Mouse (Mus musculus) embryonic facial prominence, embryonic 12.5 days (tissue): ENCODE data around the gene Lamc3. TPM values are rescaled to one million over a fixed set of nuclear protein-coding genes. Genes with fewer than 3 reads are reported as not detected.
A peak's percentile ranks its signal among the peaks of the same experiment; 100 is the strongest.

ENCODE experiments used
- ATAC-seq: fragments of 200-750 bp; cut with Nextera tagmentation; 2 replicates; pipeline ENCODE4 v1.8.0; 2017; ENCODE audit not compliant: insufficient number of reproducible peaks, insufficient read depth, low FRiP score, low TSS enrichment
- H3K27ac ChIP-seq: fragments of 300-500 bp; sonication (generic); 2 replicates; pipeline ENCODE4 v1.5.1; 2016; ENCODE audit warnings: mild to moderate bottlenecking
- H3K27me3 ChIP-seq: fragments of 300-500 bp; sonication (generic); 2 replicates; pipeline ENCODE4 v1.6.1; 2016; ENCODE audit warnings: mild to moderate bottlenecking, moderate library complexity
- H3K36me3 ChIP-seq: fragments of 300-500 bp; sonication (generic); 2 replicates; pipeline ENCODE4 v1.6.1; 2016; ENCODE audit warnings: mild to moderate bottlenecking
- H3K4me1 ChIP-seq: fragments of 300-500 bp; sonication (generic); 2 replicates; pipeline ENCODE4 v1.6.1; 2016
- H3K4me2 ChIP-seq: fragments of 300-500 bp; sonication (generic); replicated peaks from 2 replicates; pipeline ENCODE4 v1.6.1; 2016; ENCODE audit warnings: mild to moderate bottlenecking, moderate library complexity
- H3K4me3 ChIP-seq: fragments of 300-500 bp; sonication (generic); 2 replicates; pipeline ENCODE4 v1.5.1; 2016; ENCODE audit warnings: mild to moderate bottlenecking
- H3K9ac ChIP-seq: fragments of 300-500 bp; sonication (generic); 2 replicates; pipeline ENCODE4 v1.6.1; 2016; ENCODE audit warnings: mild to moderate bottlenecking, moderate library complexity
- H3K9me3 ChIP-seq: fragments of 300-500 bp; sonication (generic); 2 replicates; pipeline ENCODE4 v1.6.1; 2016; ENCODE audit warnings: mild to moderate bottlenecking, moderate library complexity
- WGBS: fragments of 180-500 bp; shearing (Covaris S2); methylation state at CpG from one replicate; pipeline ENCODE4 v1.1.7; 2016; 5-methylcytosine and 5-hydroxymethylcytosine counted together
- polyA plus RNA-seq: library from polyadenylated mRNA; unstranded; fragments of >200 nt; fragmentation: Nextera tagmentation; extraction: Ambion mirVana; gene quantifications from 2 replicates; pipeline ENCODE4 v1.2.1, GENCODE M21; 2016

Gene Lamc3
- polyA plus RNA-seq, 1 experiment from 2014 or later: 1.8 TPM

DNA sequence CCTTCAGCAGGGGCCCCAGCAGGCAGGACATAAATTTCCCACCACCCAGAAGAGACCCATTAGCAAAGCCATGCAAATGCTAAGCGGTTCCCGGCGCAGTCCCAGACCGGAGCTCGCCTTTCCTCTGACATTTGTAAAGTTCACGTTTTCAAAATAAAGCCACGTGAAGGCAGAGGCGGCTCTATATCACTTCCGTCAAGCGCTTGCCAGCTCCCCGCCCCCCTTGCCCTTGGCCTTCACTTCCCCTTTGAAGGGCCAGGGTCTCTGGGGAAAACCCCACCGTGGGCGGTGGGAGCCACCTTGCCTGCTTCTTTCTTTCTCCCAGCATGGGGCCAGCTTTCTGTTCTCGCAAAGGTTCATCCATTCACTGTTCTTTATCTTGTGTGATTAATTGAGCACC, 6.2 kb upstream of the Lamc3 start:
- H3K36me3 ChIP-seq: no peaks in the 10 kb centered on the region
- H3K4me1 ChIP-seq: peaks cover 5% of the 10 kb centered on the region; the same call in 1 of the 2 replicates
- H3K9me3 ChIP-seq: no peaks in the 10 kb centered on the region
- peaks cover 56% of the 10 kb centered on the region for H3K27me3 ChIP-seq
- H3K4me3 ChIP-seq: no peak overlapping the region
- ATAC-seq: no peak
- H3K9ac ChIP-seq: no peak overlapping the region
- 8% methylated on average over 14 of the region's 14 CpGs for WGBS
- no peak overlapping the region for H3K27ac ChIP-seq
- no peak overlapping the region for H3K4me2 ChIP-seq

DNA sequence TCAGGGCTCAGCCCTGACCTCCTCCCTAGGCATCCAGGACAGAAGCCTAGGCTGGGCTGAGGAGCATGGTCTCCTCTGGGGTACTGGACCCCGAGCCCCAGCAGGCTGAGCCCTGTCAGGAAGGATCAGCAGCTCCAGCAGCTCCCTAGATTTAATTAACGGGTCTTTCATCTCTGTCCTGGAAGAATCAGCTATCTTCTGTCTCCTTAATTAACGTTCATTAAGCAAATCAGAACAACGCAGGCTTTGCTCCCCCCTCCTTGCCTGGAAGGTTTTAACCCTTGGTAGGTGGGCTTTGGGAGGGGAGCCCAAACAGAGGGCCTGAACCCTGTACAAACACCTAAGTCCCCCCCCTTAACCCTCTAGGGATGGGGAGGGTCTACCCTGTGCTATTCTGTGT, 4.0 kb upstream of the Lamc3 start:
- no peaks in the 10 kb centered on the region for H3K36me3 ChIP-seq
- H3K9ac ChIP-seq: no peak overlapping the region
- ATAC-seq: no peak
- H3K27ac ChIP-seq: no peak overlapping the region
- peaks cover 10% of the 10 kb centered on the region for H3K4me1 ChIP-seq
- no peak overlapping the region for H3K4me3 ChIP-seq
- peaks cover 65% of the 10 kb centered on the region for H3K27me3 ChIP-seq
- no peaks in the 10 kb centered on the region for H3K9me3 ChIP-seq
- WGBS: 8% methylated on average over 4 of the region's 4 CpGs
- no peak overlapping the region for H3K4me2 ChIP-seq

DNA sequence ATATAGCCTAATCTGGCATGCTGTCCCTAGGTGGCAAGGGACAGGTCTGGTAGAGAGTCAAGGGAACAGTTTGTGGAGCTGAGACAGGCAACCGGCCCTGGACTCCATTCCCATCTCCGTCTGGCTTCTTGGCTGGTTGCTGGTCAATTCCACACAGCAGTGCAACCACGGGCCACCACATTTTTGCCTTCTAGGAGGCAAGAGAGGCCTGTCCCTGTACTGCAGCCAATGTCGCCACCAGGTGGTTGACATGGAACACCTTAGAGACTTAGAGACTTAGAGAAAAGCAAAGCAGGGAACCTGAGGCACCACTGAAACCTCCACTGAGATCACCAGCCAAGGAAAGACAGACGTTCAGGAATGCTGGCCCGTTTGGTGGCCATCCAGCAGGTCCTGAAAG, 2.3 kb upstream of the Lamc3 start:
- Histone ChIP-seq H3K36me3 (no peaks in the 10 kb centered on the region), H3K4me3 (no peak overlapping the region), H3K27ac (no peak overlapping the region), H3K9ac (no peak overlapping the region), H3K4me2 (no peak overlapping the region), H3K9me3 (no peaks in the 10 kb centered on the region), H3K4me1 (peaks cover 10% of the 10 kb centered on the region), H3K27me3 (peaks cover 78% of the 10 kb centered on the region)
- WGBS: 21% methylated on average over 6 of the region's 6 CpGs
- ATAC-seq: no peak

DNA sequence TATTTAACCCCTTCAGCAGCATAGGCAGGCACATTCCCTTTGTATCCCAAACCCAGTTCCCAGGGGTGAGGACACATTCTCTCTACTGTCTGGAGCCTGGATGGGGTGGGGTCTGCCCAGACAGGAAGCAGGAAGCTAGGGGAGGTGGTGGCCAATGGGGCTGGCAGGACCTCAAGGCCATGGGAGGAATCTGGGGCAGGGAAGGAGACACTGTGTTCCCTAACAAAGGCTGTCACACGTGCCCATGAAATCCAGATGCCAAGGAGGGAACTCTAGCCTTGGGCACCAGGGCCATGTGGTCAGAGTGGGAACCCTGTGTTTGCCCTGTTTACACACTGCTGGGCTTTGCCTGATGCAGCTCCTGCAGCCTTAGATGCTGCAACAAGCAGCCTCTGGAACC, 1.8 kb downstream of the Lamc3 start:
- Histone ChIP-seq H3K27me3 (peaks cover 44% of the 10 kb centered on the region), H3K36me3 (no peaks in the 10 kb centered on the region), H3K9me3 (no peaks in the 10 kb centered on the region), H3K4me1 (peaks cover 21% of the 10 kb centered on the region), H3K27ac (no peak overlapping the region), H3K4me2 (no peak overlapping the region), H3K9ac (no peak overlapping the region), H3K4me3 (no peak overlapping the region)
- 30% methylated on average over 1 of the region's 1 CpGs for WGBS
- no peak for ATAC-seq

DNA sequence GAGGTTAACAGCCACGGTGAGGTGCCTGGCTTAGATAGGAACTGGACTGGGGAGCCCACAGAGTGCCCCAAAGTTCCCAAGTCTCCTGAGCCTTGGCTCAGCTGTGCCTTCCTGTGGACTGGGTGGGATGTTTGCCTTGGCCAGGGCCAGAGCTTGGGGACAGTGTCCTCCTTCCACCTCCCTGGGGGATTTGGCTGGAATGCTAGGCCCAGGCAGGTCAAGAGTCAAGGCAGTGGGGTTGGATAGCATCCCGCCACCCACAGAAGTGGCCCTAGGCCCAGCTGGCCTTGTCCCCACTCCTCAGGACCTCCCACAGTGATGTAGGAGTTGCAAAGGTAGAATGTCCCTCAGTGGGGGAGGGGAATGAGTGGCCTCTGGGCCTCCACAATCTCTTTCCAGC, 4.1 kb downstream of the Lamc3 start:
- 82% methylated on average over 2 of the region's 2 CpGs for WGBS
- no peaks in the 10 kb centered on the region for H3K9me3 ChIP-seq
- no peak overlapping the region for H3K9ac ChIP-seq
- H3K4me3 ChIP-seq: no peak overlapping the region
- no peak overlapping the region for H3K27ac ChIP-seq
- H3K36me3 ChIP-seq: no peaks in the 10 kb centered on the region
- no peak overlapping the region for H3K4me2 ChIP-seq
- H3K4me1 ChIP-seq: peaks cover 29% of the 10 kb centered on the region
- no peak for ATAC-seq
- peaks cover 32% of the 10 kb centered on the region for H3K27me3 ChIP-seq

DNA sequence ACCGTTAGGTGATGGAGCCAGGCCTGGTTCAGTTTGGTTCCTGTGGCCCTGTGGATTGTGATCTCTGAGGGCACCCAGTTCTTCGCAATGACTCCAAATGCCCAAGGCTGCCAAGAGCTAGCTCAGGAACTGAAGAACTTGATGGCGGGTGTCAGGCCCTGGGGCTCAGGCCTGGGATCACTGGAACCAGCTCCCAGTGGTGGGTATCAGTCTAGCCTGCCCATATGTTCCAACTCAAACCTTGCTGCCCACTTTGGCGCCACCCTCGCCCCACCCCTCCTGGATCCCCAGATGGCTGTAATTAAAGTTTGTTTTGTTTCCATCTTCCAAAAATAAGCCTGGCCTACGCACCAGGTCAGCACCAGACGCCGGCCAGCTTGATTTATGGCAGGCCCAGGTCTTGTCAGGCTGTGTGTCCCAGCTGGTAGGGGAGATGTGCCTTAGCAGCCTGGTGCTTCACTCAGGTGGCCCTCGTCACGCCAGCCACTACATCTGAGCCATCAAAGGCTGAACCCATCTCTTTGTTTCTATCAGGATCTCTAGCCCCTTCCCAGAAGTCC, 6.1 kb downstream of the Lamc3 start:
- ATAC-seq: no peak
- peak overlapping the region; percentile 51 for H3K27ac ChIP-seq
- peaks cover 24% of the 10 kb centered on the region for H3K4me1 ChIP-seq
- H3K4me3 ChIP-seq: no peak overlapping the region
- 39% methylated on average over 10 of the region's 10 CpGs for WGBS
- no peaks in the 10 kb centered on the region for H3K36me3 ChIP-seq
- no peaks in the 10 kb centered on the region for H3K9me3 ChIP-seq
- H3K9ac ChIP-seq: no peak overlapping the region
- H3K4me2 ChIP-seq: no peak overlapping the region
- peaks cover 12% of the 10 kb centered on the region; the same call in 1 of the 2 replicates for H3K27me3 ChIP-seq

DNA sequence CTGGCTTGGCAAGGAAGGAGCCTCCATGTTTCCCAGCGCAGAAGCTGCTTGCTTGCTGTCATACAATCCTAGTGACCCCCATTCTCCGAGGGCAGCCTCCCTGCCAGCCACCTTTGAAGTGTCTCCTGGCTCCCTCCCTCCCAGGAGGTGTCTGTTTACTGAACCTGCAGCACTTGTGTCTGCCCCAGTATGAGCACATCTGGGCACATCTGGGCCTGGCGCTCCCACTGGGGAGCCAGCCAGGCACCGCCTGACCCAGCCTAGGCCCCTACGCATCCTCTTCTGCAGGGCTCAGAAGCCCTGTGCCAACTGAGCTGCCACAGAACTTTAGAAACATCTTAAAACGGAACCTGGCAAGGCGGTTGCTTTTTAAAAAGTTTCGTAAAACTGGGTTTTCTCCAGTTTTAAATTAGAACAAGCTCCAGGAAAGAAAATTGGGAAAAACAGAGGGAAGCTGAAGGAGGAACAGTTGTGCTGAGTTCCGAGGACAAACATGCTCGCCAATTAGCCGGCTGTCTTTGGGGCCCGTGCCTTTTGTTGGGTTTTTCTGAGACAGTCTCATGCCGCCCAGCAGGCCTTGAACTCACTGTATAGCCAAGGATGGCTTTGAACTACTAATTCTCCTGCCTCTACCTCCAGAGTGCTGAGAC, 7.3 kb downstream of the Lamc3 start:
- Histone ChIP-seq H3K4me3 (no peak overlapping the region), H3K4me1 (peaks cover 24% of the 10 kb centered on the region), H3K4me2 (no peak overlapping the region), H3K9ac (no peak overlapping the region), H3K36me3 (no peaks in the 10 kb centered on the region), H3K27me3 (peaks cover under 1% of the 10 kb centered on the region; the same call in 1 of the 2 replicates), H3K9me3 (no peaks in the 10 kb centered on the region), H3K27ac (peak overlapping the region; percentile 51)
- ATAC-seq: no peak
- 43% methylated on average over 13 of the region's 13 CpGs for WGBS

DNA sequence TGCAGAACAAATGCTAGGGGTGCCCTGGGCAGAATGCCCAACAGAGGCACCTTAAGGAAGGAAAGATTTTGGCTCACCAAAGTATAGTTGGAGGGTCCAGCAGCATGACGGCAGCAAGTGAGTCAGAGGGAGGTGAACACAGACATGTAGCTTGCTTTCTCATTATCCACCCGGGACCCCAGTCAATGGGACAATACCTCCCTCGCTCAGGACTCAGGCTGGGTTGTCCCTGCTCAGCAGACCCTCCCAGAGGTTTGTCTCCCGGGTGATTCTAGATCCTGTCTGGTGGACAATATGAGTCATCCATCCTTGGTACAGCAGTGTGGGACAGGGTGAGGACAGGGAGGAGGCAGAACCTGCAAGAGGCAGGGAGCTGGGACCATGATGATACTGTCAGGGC, 13.8 kb downstream of the Lamc3 start:
- ATAC-seq: no peak
- Histone ChIP-seq H3K4me1 (peaks cover 36% of the 10 kb centered on the region), H3K4me2 (no peak overlapping the region), H3K36me3 (no peaks in the 10 kb centered on the region), H3K27me3 (no peaks in the 10 kb centered on the region), H3K27ac (no peak overlapping the region), H3K4me3 (no peak overlapping the region), H3K9me3 (no peaks in the 10 kb centered on the region), H3K9ac (no peak overlapping the region)
- WGBS: 81% methylated on average over 4 of the region's 4 CpGs

DNA sequence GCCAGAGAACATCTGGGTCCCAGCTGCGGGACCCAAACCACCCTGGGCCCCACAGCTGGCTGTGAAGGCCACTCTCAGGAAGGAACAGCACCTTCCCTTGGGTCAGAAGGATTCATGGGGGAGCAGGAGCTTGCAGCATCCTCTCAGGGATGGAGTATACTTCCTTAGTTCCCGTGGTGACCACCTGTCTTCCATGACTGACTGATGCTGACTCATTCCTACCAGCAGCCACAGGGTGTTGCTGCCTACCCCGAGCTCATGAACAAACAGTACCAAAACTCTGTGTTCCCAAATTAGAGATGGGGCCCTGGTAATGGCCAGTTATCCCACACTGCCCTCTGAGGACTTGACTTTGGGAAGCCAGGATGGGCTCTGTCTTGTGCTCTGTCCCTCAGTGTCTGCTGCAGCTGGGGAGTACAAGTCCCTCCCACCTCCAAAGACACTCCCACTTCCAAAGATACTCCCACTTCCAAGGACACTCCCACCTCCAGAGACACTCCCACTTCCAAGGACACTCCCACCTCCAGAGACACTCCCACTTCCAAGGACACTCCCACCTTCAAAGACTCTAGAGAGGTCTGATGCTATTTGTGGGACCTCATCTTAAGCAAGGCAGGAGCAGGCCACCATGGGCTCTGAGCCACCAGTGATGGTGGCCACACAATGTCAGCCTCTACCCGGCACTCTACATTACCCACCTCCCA, 14.7 kb downstream of the Lamc3 start:
- Histone ChIP-seq H3K36me3 (no peaks in the 10 kb centered on the region), H3K27me3 (no peaks in the 10 kb centered on the region), H3K4me3 (no peak overlapping the region), H3K27ac (no peak overlapping the region), H3K9ac (no peak overlapping the region), H3K9me3 (no peaks in the 10 kb centered on the region), H3K4me1 (peaks cover 38% of the 10 kb centered on the region), H3K4me2 (no peak overlapping the region)
- 55% methylated on average over 4 of the region's 4 CpGs for WGBS
- no peak for ATAC-seq

DNA sequence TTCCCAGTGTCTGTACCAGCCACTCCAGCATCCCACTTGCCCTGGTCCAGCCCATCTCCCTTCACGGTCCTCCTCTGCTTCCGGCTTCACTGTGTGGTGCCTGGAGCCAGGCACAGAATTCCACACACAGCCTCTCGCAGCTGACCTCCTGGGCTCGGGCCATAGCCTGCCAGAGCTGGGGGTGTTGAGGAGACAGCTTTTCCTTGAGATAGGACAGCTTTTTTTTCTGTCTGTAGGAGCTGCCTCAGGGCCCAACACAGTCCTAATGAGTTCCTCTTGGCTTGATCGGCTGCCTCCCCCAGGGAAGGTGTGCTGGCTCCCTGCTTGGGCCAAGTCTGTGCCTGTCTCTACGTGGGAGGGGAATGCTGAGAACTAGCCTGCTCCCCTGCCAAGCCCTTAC, 17.0 kb downstream of the Lamc3 start:
- WGBS: 10% methylated on average over 6 of the region's 6 CpGs
- H3K9me3 ChIP-seq: no peaks in the 10 kb centered on the region
- H3K4me2 ChIP-seq: 0 out of 2 replicates have a peak overlapping the region, but pooled peaks have one; percentile 2
- H3K4me1 ChIP-seq: peaks cover 38% of the 10 kb centered on the region
- H3K27ac ChIP-seq: peak overlapping the region; percentile 69
- H3K9ac ChIP-seq: no peak overlapping the region
- no peaks in the 10 kb centered on the region for H3K27me3 ChIP-seq
- no peak for ATAC-seq
- no peak overlapping the region for H3K4me3 ChIP-seq
- H3K36me3 ChIP-seq: no peaks in the 10 kb centered on the region

DNA sequence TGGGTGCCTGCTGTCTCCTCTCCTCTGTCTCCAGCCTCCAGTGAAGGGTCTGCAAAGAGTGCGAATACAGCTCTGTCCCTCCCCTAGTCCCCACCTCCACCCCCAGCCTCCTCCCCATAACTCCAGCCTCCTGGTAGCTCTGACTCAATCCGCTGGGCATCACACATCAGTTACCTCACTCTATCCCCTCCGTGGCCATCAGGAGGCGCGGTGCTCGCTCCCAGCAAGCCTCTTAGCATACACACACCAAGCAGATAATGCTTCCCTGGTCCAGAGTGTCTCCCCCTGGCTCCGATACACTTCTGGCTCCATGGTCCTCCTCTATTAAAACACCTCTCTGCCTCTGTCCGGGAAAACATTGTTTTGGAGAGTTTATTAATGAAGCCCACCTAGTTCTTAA, 17.5 kb downstream of the Lamc3 start:
- Histone ChIP-seq H3K9ac (no peak overlapping the region), H3K9me3 (no peaks in the 10 kb centered on the region), H3K4me3 (no peak overlapping the region), H3K36me3 (no peaks in the 10 kb centered on the region), H3K27ac (peak overlapping the region; percentile 69), H3K4me2 (no peak overlapping the region), H3K27me3 (no peaks in the 10 kb centered on the region), H3K4me1 (peaks cover 36% of the 10 kb centered on the region)
- no peak for ATAC-seq
- 8% methylated on average over 8 of the region's 8 CpGs for WGBS

DNA sequence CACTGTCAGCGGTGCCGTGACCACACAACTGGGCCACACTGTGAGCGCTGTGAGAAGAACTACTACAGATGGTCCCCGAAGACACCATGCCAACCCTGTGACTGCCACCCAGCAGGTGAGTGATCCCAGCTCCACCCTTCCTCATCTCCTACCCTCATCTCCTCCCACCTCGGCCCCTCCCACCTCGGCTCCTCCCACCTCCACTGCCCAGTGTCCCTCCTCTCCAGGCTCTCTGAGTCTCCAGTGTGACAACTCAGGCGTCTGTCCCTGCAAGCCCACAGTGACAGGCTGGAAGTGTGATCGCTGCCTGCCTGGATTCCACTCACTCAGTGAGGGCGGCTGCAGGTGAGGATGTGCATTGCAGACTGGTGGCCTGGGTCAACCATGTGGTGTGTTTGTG, 18.6 kb downstream of the Lamc3 start:
- no peaks in the 10 kb centered on the region for H3K36me3 ChIP-seq
- peaks cover 30% of the 10 kb centered on the region for H3K4me1 ChIP-seq
- 48% methylated on average over 9 of the region's 9 CpGs for WGBS
- H3K9me3 ChIP-seq: no peaks in the 10 kb centered on the region
- no peaks in the 10 kb centered on the region for H3K27me3 ChIP-seq
- H3K9ac ChIP-seq: no peak overlapping the region
- H3K4me2 ChIP-seq: no peak overlapping the region
- H3K27ac ChIP-seq: no peak overlapping the region
- no peak for ATAC-seq
- H3K4me3 ChIP-seq: no peak overlapping the region
